Mouse (Mus musculus) splenic B cell, adult 2 months (primary cell): ENCODE data around the gene Ddx4.

ENCODE experiments used
- DNase-seq: peaks from one replicate; pipeline ENCODE4 v3.0.0-alpha.2; 2011; ENCODE audit warnings: low read depth, low spot score
- H3K27me3 ChIP-seq: 2 replicates; pipeline ENCODE4 v1.6.1; 2012; ENCODE audit warnings: mild to moderate bottlenecking, low read length, moderate library complexity, mixed read lengths; ENCODE audit not compliant: control insufficient read depth, poor library complexity, insufficient read depth, severe bottlenecking
- H3K36me3 ChIP-seq: 2 replicates; pipeline ENCODE4 v1.6.1; 2012; ENCODE audit warnings: mild to moderate bottlenecking, low read length, moderate library complexity, mixed read lengths; ENCODE audit not compliant: control insufficient read depth, poor library complexity, insufficient read depth, severe bottlenecking

Gene Ddx4

GRCm38 (mm10) chr13:112652205-112652604 is at the start of gene Ddx4:
Gene Ddx4 (minus strand): TSS chr13:112652475.
- H3K27me3 ChIP-seq, result no peaks in the 10 kb centered on the region
- H3K36me3 ChIP-seq, result no peaks in the 10 kb centered on the region
- DNase-seq, result no peak

- H3K36me3 ChIP-seq, result peaks cover 11% of the 10 kb centered on the region
- no peaks in the 10 kb centered on the region for H3K27me3 ChIP-seq
- DNase-seq, result no peak
Observed at GRCm38 (mm10) chr13:112701256-112701655, 49.0 kb upstream of the Ddx4 start.

GRCm38 (mm10) chr13:112695526-112696240 is 43.4 kb upstream of the Ddx4 start:
- peak; percentile 52 for DNase-seq
- H3K36me3 ChIP-seq, result peaks cover 13% of the 10 kb centered on the region; the same call in 1 of the 2 replicates
- no peaks in the 10 kb centered on the region for H3K27me3 ChIP-seq

DNA sequence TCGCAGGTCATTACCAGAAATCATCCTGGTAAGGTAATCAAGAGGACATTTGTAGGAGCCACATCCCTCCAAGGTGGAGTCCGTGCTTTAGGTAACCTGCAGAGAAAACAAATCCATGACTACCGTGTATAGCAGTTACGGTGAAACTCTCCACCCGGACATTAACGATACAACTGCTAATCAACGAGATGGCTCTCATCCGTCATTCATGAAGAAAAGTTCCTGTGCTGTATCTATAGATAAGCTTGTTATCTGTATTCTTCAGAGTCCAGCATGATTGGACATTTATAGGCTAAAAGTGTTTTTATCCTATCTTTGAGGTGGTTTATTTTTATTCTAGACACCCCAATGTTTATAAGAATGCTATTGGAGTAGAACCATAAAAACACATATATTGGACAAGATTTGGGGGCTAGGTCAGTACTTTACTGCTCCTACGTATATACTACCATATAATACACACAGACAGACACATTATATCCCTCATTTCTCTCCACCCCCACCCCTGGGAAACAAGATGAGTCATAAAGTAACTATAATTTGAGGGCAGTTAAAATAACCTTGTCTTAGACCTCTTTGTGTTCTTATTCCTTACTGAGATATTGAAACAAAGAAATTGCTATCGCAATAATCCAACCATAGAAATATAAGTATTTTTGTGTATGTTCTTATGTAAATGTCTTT is 40.7 kb upstream of the Ddx4 start:
- no peak for DNase-seq
- H3K36me3 ChIP-seq, result peaks cover 6% of the 10 kb centered on the region; the same call in 1 of the 2 replicates

GRCm38 (mm10) chr13:112686155-112686554 is 33.9 kb upstream of the Ddx4 start:
- no peaks in the 10 kb centered on the region for H3K27me3 ChIP-seq
- H3K36me3 ChIP-seq, result peaks cover 2% of the 10 kb centered on the region; the same call in 1 of the 2 replicates
- DNase-seq, result no peak

More for the DNA sequence above, 40.7 kb upstream of the Ddx4 start:
- no peaks in the 10 kb centered on the region for H3K27me3 ChIP-seq

GRCm38 (mm10) chr13:112683970-112684369 is 31.7 kb upstream of the Ddx4 start:
- no peak for DNase-seq
- H3K27me3 ChIP-seq, result no peaks in the 10 kb centered on the region
- 0 out of 2 replicates have a peak, but pooled peaks cover 2% of the 10 kb centered on the region for H3K36me3 ChIP-seq

GRCm38 (mm10) chr13:112683312-112683711 is 31.0 kb upstream of the Ddx4 start:
- no peak for DNase-seq
- H3K27me3 ChIP-seq, result no peaks in the 10 kb centered on the region
- 0 out of 2 replicates have a peak, but pooled peaks cover 2% of the 10 kb centered on the region for H3K36me3 ChIP-seq

DNA sequence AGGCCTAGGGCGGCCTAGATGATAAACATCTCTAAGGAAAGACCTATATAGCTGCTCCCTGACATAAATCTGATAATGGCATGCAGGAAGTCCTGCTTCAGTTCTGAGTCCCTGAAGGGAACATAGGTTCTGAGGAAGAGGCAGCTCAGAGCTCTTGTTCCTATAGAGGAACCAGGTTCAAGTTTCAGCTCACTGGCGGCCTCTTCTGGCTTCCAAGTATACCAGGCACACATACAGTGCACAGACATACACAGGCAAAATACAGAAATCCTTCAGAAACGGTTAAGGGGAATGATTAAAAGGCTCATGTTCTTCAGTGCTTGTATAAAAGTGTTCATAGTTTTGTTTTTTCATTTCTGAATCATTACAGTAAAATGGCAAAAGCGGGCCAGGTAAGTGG is 25.9 kb upstream of the Ddx4 start:
- Histone ChIP-seq H3K36me3 (no peaks in the 10 kb centered on the region; the same call in 1 of the 2 replicates), H3K27me3 (no peaks in the 10 kb centered on the region)
- peak; percentile 37 for DNase-seq

GRCm38 (mm10) chr13:112673899-112674447 is 21.7 kb upstream of the Ddx4 start:
- H3K27me3 ChIP-seq, result no peaks in the 10 kb centered on the region
- peak; percentile 80 for DNase-seq
- peaks cover 9% of the 10 kb centered on the region for H3K36me3 ChIP-seq

GRCm38 (mm10) chr13:112672797-112673196 is 20.5 kb upstream of the Ddx4 start:
- H3K27me3 ChIP-seq, result no peaks in the 10 kb centered on the region
- peaks cover 9% of the 10 kb centered on the region for H3K36me3 ChIP-seq
- no peak for DNase-seq

GRCm38 (mm10) chr13:112671708-112672107 is 19.4 kb upstream of the Ddx4 start:
- peaks cover 9% of the 10 kb centered on the region for H3K36me3 ChIP-seq
- H3K27me3 ChIP-seq, result no peaks in the 10 kb centered on the region
- no peak for DNase-seq

- Histone ChIP-seq H3K27me3 (no peaks in the 10 kb centered on the region), H3K36me3 (peaks cover 5% of the 10 kb centered on the region; the same call in 1 of the 2 replicates)
- peak; percentile 61 for DNase-seq
Observed at GRCm38 (mm10) chr13:112667215-112667614, 14.9 kb upstream of the Ddx4 start.

DNA sequence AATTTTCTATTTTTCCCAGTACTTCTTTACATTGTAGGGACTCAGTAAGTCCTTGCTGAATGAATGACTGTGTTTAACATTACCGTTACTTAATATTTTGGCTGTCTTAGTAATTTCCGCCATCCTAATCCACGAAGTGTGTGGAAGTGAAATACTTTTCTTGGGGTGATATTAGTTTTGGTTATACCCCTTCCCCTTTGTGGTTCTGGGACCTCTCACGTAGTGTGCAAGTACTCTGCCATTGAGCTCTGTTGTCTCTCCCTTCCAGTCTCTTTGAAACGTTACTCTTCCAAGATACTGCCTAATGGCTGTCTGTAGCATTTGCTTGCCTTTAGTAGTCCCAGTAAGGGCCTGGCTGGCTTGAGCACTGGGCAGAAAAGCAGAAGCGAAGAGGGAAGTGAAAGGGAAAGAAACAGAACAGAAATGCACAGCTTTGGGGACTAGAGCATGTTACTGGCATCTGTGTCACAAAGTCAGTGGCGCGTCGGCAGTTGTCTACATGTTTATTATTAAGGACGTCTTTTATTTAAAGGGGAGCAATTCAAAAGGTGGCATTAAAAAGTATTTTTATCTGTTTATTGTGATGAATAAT is 14.3 kb upstream of the Ddx4 start:
- peaks cover 5% of the 10 kb centered on the region; the same call in 1 of the 2 replicates for H3K36me3 ChIP-seq
- no peaks in the 10 kb centered on the region for H3K27me3 ChIP-seq
- peak; percentile 86 for DNase-seq

DNA sequence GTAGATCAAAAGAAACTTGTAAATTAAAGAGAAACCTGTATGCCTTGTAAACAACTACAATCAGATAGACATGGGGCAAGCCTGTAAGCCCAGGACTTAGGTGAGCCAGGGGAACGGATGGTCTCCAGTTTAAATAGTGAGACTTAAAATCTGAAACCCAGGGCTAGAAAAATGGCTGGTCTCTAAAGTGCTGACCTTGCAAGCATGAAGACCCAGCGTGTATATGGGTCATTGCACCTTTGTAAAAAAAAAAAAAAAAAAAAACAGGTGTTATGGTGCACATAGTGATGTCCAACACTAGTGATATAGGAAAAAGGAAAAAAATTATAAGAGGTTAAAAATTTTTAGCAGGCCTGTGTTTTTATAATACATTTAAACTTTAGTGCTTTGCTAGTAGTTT is 9.4 kb upstream of the Ddx4 start:
- no peak for DNase-seq
- Histone ChIP-seq H3K27me3 (no peaks in the 10 kb centered on the region), H3K36me3 (no peaks in the 10 kb centered on the region)
